Mouse (Mus musculus): ENCODE measurements around the gene Lypd6b. TPM values are rescaled to one million over a fixed set of nuclear protein-coding genes. Genes with fewer than 3 reads are reported as not detected.

Gene Lypd6b
- polyA plus RNA-seq, 1 experiment from 2014 or later = 18.8 TPM

- Histone ChIP-seq H3K4me3 (ENCODE audit: low read length) (no peak overlapping the region), H3K27me3 (replicated peaks; ENCODE audit: control insufficient read depth, insufficient read depth, low read length) (no peaks in the 10 kb centered on the region), H3K4me2 (ENCODE audit: low read length) (no peak overlapping the region), H3K9ac (ENCODE audit: low read depth, low read length) (no peak overlapping the region), H3K9me3 (ENCODE audit: control insufficient read depth, low read length) (no peaks in the 10 kb centered on the region), H3K36me3 (ENCODE audit: control insufficient read depth, insufficient read depth, low read length) (no peaks in the 10 kb centered on the region), H3K27ac (ENCODE audit: low read depth, low read length) (no peak overlapping the region), H3K4me1 (ENCODE audit: control insufficient read depth, insufficient read depth, low read depth, low read length) (no peaks in the 10 kb centered on the region)
- ATAC-seq = no peak
- WGBS = 30% methylated on average over 4 of the region's 4 CpGs
Observed at GRCm38 (mm10) chr2:49827756-49828155, 40.3 kb downstream of the Lypd6b start.

DNA sequence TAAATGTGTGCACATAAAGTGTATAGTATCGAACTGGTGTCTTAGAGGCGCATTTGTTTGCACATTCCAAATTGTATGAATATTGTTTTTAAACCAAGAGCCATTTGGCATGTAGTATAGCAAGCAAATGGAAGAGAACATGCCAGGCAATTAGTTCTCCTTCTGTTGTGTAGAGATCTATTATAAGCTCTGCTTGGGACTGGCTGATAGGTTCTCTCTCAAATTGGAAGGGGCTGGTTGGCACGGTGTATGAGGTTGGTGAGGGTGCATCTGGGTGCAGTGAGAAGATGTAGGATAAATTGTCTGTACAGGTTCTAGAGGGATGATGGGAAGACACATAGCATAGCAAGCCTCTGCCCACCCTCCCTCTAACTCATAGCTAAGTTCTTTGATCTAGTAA lies 42.9 kb downstream of the Lypd6b start:
- H3K27me3 ChIP-seq (replicated peaks; ENCODE audit: control insufficient read depth, insufficient read depth, low read length) = no peaks in the 10 kb centered on the region
- no peak overlapping the region for H3K9ac ChIP-seq (ENCODE audit: low read depth, low read length)
- H3K9me3 ChIP-seq (ENCODE audit: control insufficient read depth, low read length) = no peaks in the 10 kb centered on the region
- no peak for ATAC-seq
- no peaks in the 10 kb centered on the region for H3K4me1 ChIP-seq (ENCODE audit: control insufficient read depth, insufficient read depth, low read depth, low read length)
- H3K27ac ChIP-seq (ENCODE audit: low read depth, low read length) = no peak overlapping the region
- no peak overlapping the region for H3K4me3 ChIP-seq (ENCODE audit: low read length)
- H3K4me2 ChIP-seq (ENCODE audit: low read length) = no peak overlapping the region
- WGBS = 89% methylated on average over 3 of the region's 3 CpGs
- H3K36me3 ChIP-seq (ENCODE audit: control insufficient read depth, insufficient read depth, low read length) = no peaks in the 10 kb centered on the region

DNA sequence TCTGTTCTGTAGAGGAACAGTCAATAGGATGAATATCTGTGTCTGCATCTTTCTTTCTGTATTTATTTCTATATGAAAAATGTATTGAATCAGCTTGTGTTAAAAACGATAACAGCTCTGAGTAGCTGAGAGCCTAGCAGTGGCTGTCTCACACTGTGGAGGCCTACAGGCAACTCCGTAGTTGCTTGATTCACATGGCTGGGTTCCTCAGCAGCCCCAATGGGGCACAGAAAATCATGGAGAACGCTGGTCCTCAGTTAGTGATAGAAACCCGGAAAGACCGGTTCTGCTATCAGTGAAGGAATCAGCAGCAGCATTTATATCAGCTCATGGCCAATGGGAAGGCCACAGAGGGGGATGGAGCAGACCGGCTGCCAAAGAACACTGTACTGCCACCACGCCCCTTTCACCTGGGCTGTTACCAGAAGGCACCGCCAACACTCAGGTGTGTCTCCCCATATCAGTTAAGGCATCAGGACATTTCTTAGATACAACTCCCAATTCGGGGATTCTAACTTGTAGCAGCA lies 44.9 kb downstream of the Lypd6b start:
- Histone ChIP-seq H3K9ac (ENCODE audit: low read depth, low read length) (no peak overlapping the region), H3K4me1 (ENCODE audit: control insufficient read depth, insufficient read depth, low read depth, low read length) (no peaks in the 10 kb centered on the region), H3K4me2 (ENCODE audit: low read length) (no peak overlapping the region), H3K9me3 (ENCODE audit: control insufficient read depth, low read length) (no peaks in the 10 kb centered on the region), H3K36me3 (ENCODE audit: control insufficient read depth, insufficient read depth, low read length) (no peaks in the 10 kb centered on the region), H3K4me3 (ENCODE audit: low read length) (no peak overlapping the region), H3K27ac (ENCODE audit: low read depth, low read length) (no peak overlapping the region), H3K27me3 (replicated peaks; ENCODE audit: control insufficient read depth, insufficient read depth, low read length) (no peaks in the 10 kb centered on the region)
- WGBS = 88% methylated on average over 9 of the region's 9 CpGs
- ATAC-seq = no peak

GRCm38 (mm10) chr2:49837454-49838059 lies 50.1 kb downstream of the Lypd6b start:
- whole genome bisulfite sequencing = 44% methylated on average over 12 of the region's 12 CpGs

GRCm38 (mm10) chr2:49838611-49839010 lies 51.1 kb downstream of the Lypd6b start:
- H3K4me2 ChIP-seq (ENCODE audit: low read length) = no peak overlapping the region
- no peaks in the 10 kb centered on the region for H3K27me3 ChIP-seq (replicated peaks; ENCODE audit: control insufficient read depth, insufficient read depth, low read length)
- H3K9ac ChIP-seq (ENCODE audit: low read depth, low read length) = no peak overlapping the region
- H3K36me3 ChIP-seq (ENCODE audit: control insufficient read depth, insufficient read depth, low read length) = no peaks in the 10 kb centered on the region
- H3K27ac ChIP-seq (ENCODE audit: low read depth, low read length) = no peak overlapping the region
- H3K9me3 ChIP-seq (ENCODE audit: control insufficient read depth, low read length) = no peaks in the 10 kb centered on the region
- ATAC-seq = no peak
- 73% methylated on average over 7 of the region's 7 CpGs for WGBS
- H3K4me1 ChIP-seq (ENCODE audit: control insufficient read depth, insufficient read depth, low read depth, low read length) = no peaks in the 10 kb centered on the region
- H3K4me3 ChIP-seq (ENCODE audit: low read length) = no peak overlapping the region

More at GRCm38 (mm10) chr2:49837454-49838059, 50.1 kb downstream of the Lypd6b start:
- Histone ChIP-seq H3K4me1 (ENCODE audit: control insufficient read depth, insufficient read depth, low read depth, low read length) (no peaks in the 10 kb centered on the region), H3K4me2 (ENCODE audit: low read length) (no peak overlapping the region), H3K36me3 (ENCODE audit: control insufficient read depth, insufficient read depth, low read length) (no peaks in the 10 kb centered on the region), H3K27me3 (replicated peaks; ENCODE audit: control insufficient read depth, insufficient read depth, low read length) (no peaks in the 10 kb centered on the region), H3K9me3 (ENCODE audit: control insufficient read depth, low read length) (no peaks in the 10 kb centered on the region), H3K9ac (ENCODE audit: low read depth, low read length) (no peak overlapping the region), H3K27ac (ENCODE audit: low read depth, low read length) (no peak overlapping the region), H3K4me3 (ENCODE audit: low read length) (no peak overlapping the region)
- peak; percentile 47; the same call in 1 of the 2 replicates for ATAC-seq

DNA sequence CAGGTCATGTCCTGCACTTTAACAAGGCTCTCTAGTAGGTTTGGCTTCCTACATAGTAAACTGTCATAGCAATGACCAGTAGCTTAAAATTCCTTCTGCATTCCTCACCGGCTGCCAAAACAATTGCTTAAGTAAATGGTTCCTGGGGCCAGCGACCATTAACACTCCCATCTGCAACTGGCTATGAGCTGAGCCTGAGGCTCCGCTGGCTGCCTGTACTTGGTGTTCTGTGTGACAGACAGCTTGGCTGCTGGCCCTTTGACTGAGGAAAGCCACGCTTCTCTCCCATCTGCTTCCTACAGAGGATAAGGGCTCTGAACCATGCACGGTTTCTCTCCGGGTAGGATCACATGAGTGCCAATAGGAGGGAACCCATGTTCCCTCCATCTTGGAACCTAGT lies 53.1 kb downstream of the Lypd6b start:
- 47% methylated on average over 6 of the region's 6 CpGs for WGBS
- Histone ChIP-seq H3K4me3 (ENCODE audit: low read length) (no peak overlapping the region), H3K36me3 (ENCODE audit: control insufficient read depth, insufficient read depth, low read length) (no peaks in the 10 kb centered on the region), H3K4me1 (ENCODE audit: control insufficient read depth, insufficient read depth, low read depth, low read length) (peaks cover 9% of the 10 kb centered on the region), H3K27me3 (replicated peaks; ENCODE audit: control insufficient read depth, insufficient read depth, low read length) (no peaks in the 10 kb centered on the region), H3K4me2 (ENCODE audit: low read length) (no peak overlapping the region), H3K9ac (ENCODE audit: low read depth, low read length) (no peak overlapping the region), H3K9me3 (ENCODE audit: control insufficient read depth, low read length) (no peaks in the 10 kb centered on the region), H3K27ac (ENCODE audit: low read depth, low read length) (no peak overlapping the region)
- peak; percentile 88 for ATAC-seq

DNA sequence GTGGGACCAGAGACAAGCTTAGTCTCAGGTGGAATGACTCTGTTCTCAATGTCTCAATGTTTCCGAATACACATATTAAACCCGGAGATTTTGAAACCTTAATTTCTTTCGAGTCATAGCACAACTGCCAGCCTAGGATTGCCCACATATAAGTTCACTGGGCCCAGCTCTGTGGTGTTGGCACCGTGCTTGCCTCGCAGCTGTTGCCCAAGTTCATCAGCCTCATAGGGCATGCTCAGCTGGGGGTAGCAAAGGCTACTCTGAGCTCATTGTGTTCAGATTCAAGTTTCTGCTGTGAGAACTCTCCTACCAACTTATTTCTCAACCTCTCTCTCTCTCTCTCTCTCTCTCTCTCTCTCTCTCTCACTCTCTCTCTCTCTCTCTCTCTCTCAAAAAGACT lies 53.6 kb downstream of the Lypd6b start:
- ATAC-seq = no peak
- no peaks in the 10 kb centered on the region for H3K36me3 ChIP-seq (ENCODE audit: control insufficient read depth, insufficient read depth, low read length)
- no peak overlapping the region for H3K9ac ChIP-seq (ENCODE audit: low read depth, low read length)
- H3K4me1 ChIP-seq (ENCODE audit: control insufficient read depth, insufficient read depth, low read depth, low read length) = peaks cover 9% of the 10 kb centered on the region
- no peaks in the 10 kb centered on the region for H3K27me3 ChIP-seq (replicated peaks; ENCODE audit: control insufficient read depth, insufficient read depth, low read length)
- H3K27ac ChIP-seq (ENCODE audit: low read depth, low read length) = no peak overlapping the region
- WGBS = 82% methylated on average over 5 of the region's 5 CpGs
- H3K4me3 ChIP-seq (ENCODE audit: low read length) = no peak overlapping the region
- no peaks in the 10 kb centered on the region for H3K9me3 ChIP-seq (ENCODE audit: control insufficient read depth, low read length)
- H3K4me2 ChIP-seq (ENCODE audit: low read length) = no peak overlapping the region

DNA sequence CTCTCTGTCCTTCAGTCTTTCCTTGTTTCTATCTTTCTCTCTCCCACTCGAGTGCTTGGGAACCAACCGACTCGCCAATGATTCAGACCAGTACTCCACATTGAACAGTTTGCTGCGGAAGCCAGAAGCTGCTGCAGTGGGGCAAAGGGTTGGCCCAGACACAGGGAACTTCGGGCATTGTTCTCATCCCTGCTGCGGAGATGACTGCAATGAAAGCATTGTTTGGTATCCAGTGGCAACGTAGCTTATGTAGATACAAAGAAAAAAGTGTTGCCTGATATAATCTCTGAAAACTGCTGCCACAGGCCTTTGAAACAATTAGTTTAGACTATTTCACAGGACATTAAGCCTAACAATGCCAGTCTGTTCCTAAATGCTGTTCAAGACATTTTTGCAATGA lies 57.6 kb downstream of the Lypd6b start:
- no peaks in the 10 kb centered on the region for H3K9me3 ChIP-seq (ENCODE audit: control insufficient read depth, low read length)
- H3K4me2 ChIP-seq (ENCODE audit: low read length) = no peak overlapping the region
- no peaks in the 10 kb centered on the region for H3K36me3 ChIP-seq (ENCODE audit: control insufficient read depth, insufficient read depth, low read length)
- peaks cover 9% of the 10 kb centered on the region for H3K4me1 ChIP-seq (ENCODE audit: control insufficient read depth, insufficient read depth, low read depth, low read length)
- H3K9ac ChIP-seq (ENCODE audit: low read depth, low read length) = no peak overlapping the region
- no peaks in the 10 kb centered on the region for H3K27me3 ChIP-seq (replicated peaks; ENCODE audit: control insufficient read depth, insufficient read depth, low read length)
- 22% methylated on average over 7 of the region's 7 CpGs for WGBS
- no peak overlapping the region for H3K27ac ChIP-seq (ENCODE audit: low read depth, low read length)
- no peak overlapping the region for H3K4me3 ChIP-seq (ENCODE audit: low read length)
- ATAC-seq = no peak; the same call in 1 of the 2 replicates

DNA sequence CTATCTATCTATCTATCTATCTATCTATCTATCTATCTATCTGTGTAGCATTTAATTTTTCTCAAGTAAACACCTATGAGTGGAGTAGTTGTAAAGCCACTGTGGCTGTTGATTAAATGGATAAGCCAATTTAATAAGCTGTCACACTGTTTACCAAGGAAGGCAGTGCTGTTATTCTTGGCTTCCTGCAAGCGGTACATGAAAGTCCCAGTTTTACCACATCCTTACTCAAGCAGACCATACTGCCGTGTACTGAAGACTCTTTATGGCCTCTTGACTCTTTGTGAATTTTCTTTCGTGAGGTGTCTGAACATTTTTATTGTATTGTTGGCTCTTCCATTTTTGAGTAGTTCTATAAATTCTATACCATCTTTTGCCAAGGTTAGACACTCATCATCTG lies 58.6 kb downstream of the Lypd6b start:
- H3K4me1 ChIP-seq (ENCODE audit: control insufficient read depth, insufficient read depth, low read depth, low read length) = peaks cover 9% of the 10 kb centered on the region
- H3K27ac ChIP-seq (ENCODE audit: low read depth, low read length) = no peak overlapping the region
- WGBS = 76% methylated on average over 3 of the region's 3 CpGs

More for the DNA sequence above, 58.6 kb downstream of the Lypd6b start:
- no peak for ATAC-seq
- Histone ChIP-seq H3K36me3 (ENCODE audit: control insufficient read depth, insufficient read depth, low read length) (no peaks in the 10 kb centered on the region), H3K27me3 (replicated peaks; ENCODE audit: control insufficient read depth, insufficient read depth, low read length) (no peaks in the 10 kb centered on the region), H3K4me2 (ENCODE audit: low read length) (no peak overlapping the region), H3K4me3 (ENCODE audit: low read length) (no peak overlapping the region), H3K9me3 (ENCODE audit: control insufficient read depth, low read length) (no peaks in the 10 kb centered on the region), H3K9ac (ENCODE audit: low read depth, low read length) (no peak overlapping the region)
